In the genomic region with DNA sequence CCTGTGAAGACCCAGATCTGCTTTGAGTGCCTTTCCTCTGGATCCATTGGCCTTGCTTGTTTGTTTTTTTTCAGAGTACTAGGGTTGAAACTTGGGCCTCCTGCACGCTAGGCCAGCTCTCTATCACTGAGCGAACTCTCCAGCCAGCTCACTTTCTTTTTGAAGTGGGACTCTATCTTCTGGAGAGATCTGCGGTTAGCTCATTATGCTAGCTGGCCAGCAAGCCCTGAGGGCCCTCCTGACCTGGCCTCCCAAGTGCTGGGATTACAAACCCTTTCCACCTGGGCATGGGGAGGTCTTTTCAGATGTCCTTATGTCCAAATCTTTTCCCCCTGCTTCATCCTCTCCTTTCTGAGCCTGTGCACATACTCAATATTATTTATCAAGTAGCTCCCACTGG, we compare ENCODE assay signal across 12 mouse cellular contexts. TPM values are rescaled to one million over a fixed set of nuclear protein-coding genes. Genes with fewer than 3 reads are reported as not detected.
DNase-seq lines count a peak whose midpoint lies in the region; ATAC-seq and TF ChIP-seq lines count a peak whose summit lies in the region.
"Had no signal": no experiment of that assay in that cellular context is flagged by ENCODE, and none has a peak within 500 bp of the region (broad histone marks: within the 10 kb centered on the region; RNA-seq: fewer than 3 reads in every experiment).

No protein-coding gene starts in this region.

- no peak overlapping the region for H3K4me3 ChIP-seq in limb, embryonic 13.5 days
- no peak overlapping the region for H3K4me3 ChIP-seq in limb, embryonic 10.5 days
- no peak overlapping the region for H3K4me3 ChIP-seq in liver, postnatal 0 days (ENCODE audit: low read depth, low read length)
- no peak overlapping the region for H3K4me3 ChIP-seq in stomach, embryonic 15.5 days (replicated peaks)
- H3K4me3 ChIP-seq in midbrain, postnatal 0 days (ENCODE audit: low read depth, low read length) = no peak overlapping the region
- H3K4me3 ChIP-seq: neural tube, embryonic 12.5 days had no signal

- no peak overlapping the region for H3K4me2 ChIP-seq in limb, embryonic 13.5 days (replicated peaks)
- no peak overlapping the region for H3K4me2 ChIP-seq in liver, postnatal 0 days (ENCODE audit: low read depth, low read length)
- H3K4me2 ChIP-seq in stomach, embryonic 15.5 days = no peak overlapping the region
- no peak overlapping the region for H3K4me2 ChIP-seq in midbrain, postnatal 0 days (ENCODE audit: low read depth, low read length, poor library complexity, severe bottlenecking)
- H3K4me2 ChIP-seq: neural tube, embryonic 12.5 days had no signal

- no peak for TF ChIP-seq CTCF in liver, postnatal 0 days (IDR thresholded peaks at IDR 0.05; ENCODE audit: low read depth)
- TF ChIP-seq CTCF in midbrain, postnatal 0 days (IDR thresholded peaks at IDR 0.05) = no peak

- TF ChIP-seq EP300 in liver, postnatal 0 days (IDR thresholded peaks at IDR 0.05; ENCODE audit: low read depth) = no peak

- no peak overlapping the region for H3K9ac ChIP-seq in limb, embryonic 13.5 days
- H3K9ac ChIP-seq in liver, postnatal 0 days (replicated peaks) = 0 out of 2 replicates have a peak overlapping the region, but pooled peaks have one; percentile 9
- H3K9ac ChIP-seq in stomach, embryonic 15.5 days = no peak overlapping the region
- no peak overlapping the region for H3K9ac ChIP-seq in midbrain, postnatal 0 days (replicated peaks; ENCODE audit: low read length, poor library complexity, severe bottlenecking)
- H3K9ac ChIP-seq: neural tube, embryonic 12.5 days had no signal

- H3K27me3 ChIP-seq in limb, embryonic 13.5 days = no peaks in the 10 kb centered on the region
- H3K27me3 ChIP-seq in limb, embryonic 10.5 days (ENCODE audit: low read depth, poor library complexity, severe bottlenecking) = no peaks in the 10 kb centered on the region
- H3K27me3 ChIP-seq in liver, postnatal 0 days (ENCODE audit: insufficient read depth, low read length) = no peaks in the 10 kb centered on the region
- no peaks in the 10 kb centered on the region for H3K27me3 ChIP-seq in stomach, embryonic 15.5 days (replicated peaks)
- no peaks in the 10 kb centered on the region for H3K27me3 ChIP-seq in midbrain, postnatal 0 days (ENCODE audit: insufficient read depth, low read length)
- H3K27me3 ChIP-seq: neural tube, embryonic 12.5 days had no signal

- no peak for DNase-seq in limb, embryonic 10.5 days (ENCODE audit: low spot score)
- peak; percentile 48 to 53 for DNase-seq in kidney, adult 8-10 months
- no peak for DNase-seq in liver, postnatal 0 days
- DNase-seq in midbrain, postnatal 0 days (ENCODE audit: low spot score) = no peak
- no peak for DNase-seq in gastrocnemius, postnatal 4 days (ENCODE audit: low spot score in 2 of 2)
- DNase-seq: heart, postnatal 4 days; layer of hippocampus, postnatal 36 days had no signal

- no peaks in the 10 kb centered on the region; the same call in 1 of the 2 replicates for H3K9me3 ChIP-seq in limb, embryonic 13.5 days
- no peaks in the 10 kb centered on the region for H3K9me3 ChIP-seq in limb, embryonic 10.5 days (replicated peaks)
- H3K9me3 ChIP-seq in liver, postnatal 0 days (ENCODE audit: low read length) = no peaks in the 10 kb centered on the region
- H3K9me3 ChIP-seq in stomach, embryonic 15.5 days = no peaks in the 10 kb centered on the region
- no peaks in the 10 kb centered on the region for H3K9me3 ChIP-seq in midbrain, postnatal 0 days (ENCODE audit: low read length)
- H3K9me3 ChIP-seq: neural tube, embryonic 12.5 days had no signal

- H3K36me3 ChIP-seq in limb, embryonic 13.5 days = no peaks in the 10 kb centered on the region
- no peaks in the 10 kb centered on the region for H3K36me3 ChIP-seq in limb, embryonic 10.5 days
- H3K36me3 ChIP-seq in liver, postnatal 0 days (replicated peaks; ENCODE audit: insufficient read depth, low read length) = no peaks in the 10 kb centered on the region
- no peaks in the 10 kb centered on the region for H3K36me3 ChIP-seq in stomach, embryonic 15.5 days
- H3K36me3 ChIP-seq in midbrain, postnatal 0 days (ENCODE audit: insufficient read depth, low read length) = no peaks in the 10 kb centered on the region
- H3K36me3 ChIP-seq: neural tube, embryonic 12.5 days had no signal

- WGBS in limb, embryonic 13.5 days = 40% methylated on average over 3 of the region's 3 CpGs
- 53% methylated on average over 3 of the region's 3 CpGs for WGBS in limb, embryonic 10.5 days
- 37% methylated on average over 3 of the region's 3 CpGs for WGBS in liver, postnatal 0 days (ENCODE audit: insufficient replicate concordance)
- WGBS in stomach, embryonic 15.5 days = 61% methylated on average over 3 of the region's 3 CpGs
- WGBS in midbrain, postnatal 0 days = 75% methylated on average over 3 of the region's 3 CpGs

- H3K4me1 ChIP-seq in limb, embryonic 13.5 days = peaks cover 15% of the 10 kb centered on the region
- H3K4me1 ChIP-seq in limb, embryonic 10.5 days = peaks cover 9% of the 10 kb centered on the region; the same call in 1 of the 2 replicates
- H3K4me1 ChIP-seq in liver, postnatal 0 days (ENCODE audit: insufficient read depth) = peaks cover 21% of the 10 kb centered on the region
- H3K4me1 ChIP-seq in stomach, embryonic 15.5 days = peaks cover 8% of the 10 kb centered on the region; the same call in 1 of the 2 replicates
- no peaks in the 10 kb centered on the region for H3K4me1 ChIP-seq in midbrain, postnatal 0 days (ENCODE audit: insufficient read depth, low read length)
- H3K4me1 ChIP-seq: neural tube, embryonic 12.5 days had no signal

- no peak for ATAC-seq in limb, embryonic 13.5 days (ENCODE audit: low FRiP score, low read depth)
- no peak for ATAC-seq in liver, postnatal 0 days
- no peak for ATAC-seq in stomach, embryonic 15.5 days (ENCODE audit: insufficient read depth, low FRiP score, low read depth)
- ATAC-seq in midbrain, postnatal 0 days (ENCODE audit: low FRiP score) = no peak
- no peak for ATAC-seq in inflammation-experienced regulatory T-cells, adult 6 months
- ATAC-seq: forebrain, embryonic 16.5 days had no signal

- 0 out of 2 replicates have a peak overlapping the region, but pooled peaks have one; percentile 33 for H3K27ac ChIP-seq in limb, embryonic 13.5 days
- H3K27ac ChIP-seq in limb, embryonic 10.5 days = no peak overlapping the region
- peak overlapping the region; percentile 49 for H3K27ac ChIP-seq in liver, postnatal 0 days (ENCODE audit: low read depth)
- H3K27ac ChIP-seq in stomach, embryonic 15.5 days = peak overlapping the region; percentile 83
- H3K27ac ChIP-seq in midbrain, postnatal 0 days (ENCODE audit: low read depth, low read length) = no peak overlapping the region
- H3K27ac ChIP-seq: neural tube, embryonic 12.5 days had no signal

RNA-seq across cellular contexts. Expression of a gene that starts 59.6 kb away (rescaled TPM):
- 681 and 682 TPM in 2 replicates for polyA plus RNA-seq in limb, embryonic 13.5 days (2015; fragmentation: Nextera tagmentation; extraction: Ambion mirVana)
- 219 and 269 TPM in 2 replicates for polyA plus RNA-seq in limb, embryonic 10.5 days (2016; fragmentation: Nextera tagmentation; extraction: Ambion mirVana)
- 961 and 1,004 TPM in 2 replicates for polyA plus RNA-seq in liver, postnatal 0 days (2015; fragmentation: Nextera tagmentation; extraction: Ambion mirVana)
- 866 and 945 TPM in 2 replicates for polyA plus RNA-seq in stomach, embryonic 15.5 days (2015; fragmentation: Nextera tagmentation; extraction: Ambion mirVana)
- total RNA-seq in midbrain, postnatal 0 days (2014; rRNA removed) = 381 and 427 TPM in 2 replicates
- 855 and 913 TPM in 2 replicates for polyA plus RNA-seq in midbrain, postnatal 0 days (2015; fragmentation: Nextera tagmentation; extraction: Ambion mirVana)
- polyA plus RNA-seq in inflammation-experienced regulatory T-cells, adult 6 months (2017; shearing (Covaris generic)) = 1,000 to 10,000 TPM in 2 of 3 experiments, 100 to 1,000 TPM in 1; 933 to 1,139 (median 1,095) TPM
- total RNA-seq in gastrocnemius, postnatal 4 days (2021) = 100 to 1,000 TPM; 486 to 491 TPM

Comparison
In these comparisons a context has a peak if more than half of its experiments do, and no peak if none do; other contexts are left out.
1. H3K27ac ChIP-seq: peak in limb, embryonic 13.5 days (single experiment), liver, postnatal 0 days (single experiment) and stomach, embryonic 15.5 days (single experiment); none in limb, embryonic 10.5 days (single experiment) and midbrain, postnatal 0 days (single experiment).
2. DNase-seq: peak in kidney, adult 8-10 months (2 of 2); none in limb, embryonic 10.5 days (single experiment), liver, postnatal 0 days (single experiment), midbrain, postnatal 0 days (single experiment) and gastrocnemius, postnatal 4 days (0 of 2).